Mouse (Mus musculus): Measurements from ENCODE around the gene Nmnat3. TPM values are rescaled to one million over a fixed set of nuclear protein-coding genes. Genes with fewer than 3 reads are reported as not detected.

Gene Nmnat3
- polyA plus RNA-seq, 1 experiment = 54.8 TPM

- Histone ChIP-seq H3K4me3 (ENCODE audit: control insufficient read depth, low read depth, low read length) (no peak overlapping the region), H3K27me3 (ENCODE audit: control insufficient read depth, insufficient read depth, low read length) (no peaks in the 10 kb centered on the region), H3K27ac (ENCODE audit: control insufficient read depth, insufficient read depth, low read depth, low read length) (no peak overlapping the region), H3K4me1 (ENCODE audit: control insufficient read depth, insufficient read depth, low read length) (peaks cover 4% of the 10 kb centered on the region; the same call in 1 of the 2 replicates), H3K36me3 (ENCODE audit: control insufficient read depth, insufficient read depth, low read length) (no peaks in the 10 kb centered on the region)
- TF ChIP-seq CTCF (IDR thresholded peaks at IDR 0.05; ENCODE audit: control insufficient read depth, insufficient read depth, insufficient replicate concordance, low read depth, low read length) (no peak), POLR2A (IDR thresholded peaks at IDR 0.05; ENCODE audit: control insufficient read depth, low read depth, low read length) (no peak)
Measured at GRCm38 (mm10) chr9:98366075-98366474, 78.8 kb downstream of the Nmnat3 start.

- Histone ChIP-seq H3K4me3 (ENCODE audit: control insufficient read depth, low read depth, low read length) (no peak overlapping the region), H3K36me3 (ENCODE audit: control insufficient read depth, insufficient read depth, low read length) (no peaks in the 10 kb centered on the region), H3K4me1 (ENCODE audit: control insufficient read depth, insufficient read depth, low read length) (peaks cover 4% of the 10 kb centered on the region; the same call in 1 of the 2 replicates), H3K27ac (ENCODE audit: control insufficient read depth, insufficient read depth, low read depth, low read length) (no peak overlapping the region), H3K27me3 (ENCODE audit: control insufficient read depth, insufficient read depth, low read length) (no peaks in the 10 kb centered on the region)
- TF ChIP-seq POLR2A (IDR thresholded peaks at IDR 0.05; ENCODE audit: control insufficient read depth, low read depth, low read length) = no peak
- TF ChIP-seq CTCF (IDR thresholded peaks at IDR 0.05; ENCODE audit: control insufficient read depth, insufficient read depth, insufficient replicate concordance, low read depth, low read length) = no peak
Measured at GRCm38 (mm10) chr9:98367333-98367962, 80.2 kb downstream of the Nmnat3 start.

DNA sequence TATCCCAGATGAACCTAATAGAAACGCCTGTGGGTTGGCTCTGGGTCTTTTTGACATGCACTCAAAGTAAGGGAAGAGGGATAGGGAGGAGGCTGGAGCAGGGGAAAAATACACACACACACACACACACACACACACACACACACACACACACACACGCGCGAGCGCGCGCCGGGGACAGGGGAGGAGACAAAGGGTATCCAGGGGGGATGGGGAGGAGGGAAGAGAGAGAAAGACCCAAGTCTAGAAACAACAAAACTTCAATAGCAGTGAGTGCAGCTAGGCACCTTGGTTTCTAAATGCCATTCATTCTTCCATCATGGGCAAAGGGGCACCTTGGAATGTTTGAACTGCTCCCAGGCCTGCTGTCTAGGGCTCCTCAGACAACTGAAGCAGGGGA is 82.5 kb downstream of the Nmnat3 start:
- Histone ChIP-seq H3K4me1 (ENCODE audit: control insufficient read depth, insufficient read depth, low read length) (peaks cover 4% of the 10 kb centered on the region; the same call in 1 of the 2 replicates), H3K27me3 (ENCODE audit: control insufficient read depth, insufficient read depth, low read length) (no peaks in the 10 kb centered on the region), H3K36me3 (ENCODE audit: control insufficient read depth, insufficient read depth, low read length) (no peaks in the 10 kb centered on the region), H3K27ac (ENCODE audit: control insufficient read depth, insufficient read depth, low read depth, low read length) (no peak overlapping the region), H3K4me3 (ENCODE audit: control insufficient read depth, low read depth, low read length) (no peak overlapping the region)
- TF ChIP-seq CTCF (IDR thresholded peaks at IDR 0.05; ENCODE audit: control insufficient read depth, insufficient read depth, insufficient replicate concordance, low read depth, low read length) (no peak), POLR2A (IDR thresholded peaks at IDR 0.05; ENCODE audit: control insufficient read depth, low read depth, low read length) (no peak)

GRCm38 (mm10) chr9:98373358-98373757 is 86.1 kb downstream of the Nmnat3 start:
- H3K36me3 ChIP-seq (ENCODE audit: control insufficient read depth, insufficient read depth, low read length) = no peaks in the 10 kb centered on the region
- no peaks in the 10 kb centered on the region for H3K27me3 ChIP-seq (ENCODE audit: control insufficient read depth, insufficient read depth, low read length)
- H3K27ac ChIP-seq (ENCODE audit: control insufficient read depth, insufficient read depth, low read depth, low read length) = no peak overlapping the region
- H3K4me3 ChIP-seq (ENCODE audit: control insufficient read depth, low read depth, low read length) = no peak overlapping the region
- TF ChIP-seq CTCF (IDR thresholded peaks at IDR 0.05; ENCODE audit: control insufficient read depth, insufficient read depth, insufficient replicate concordance, low read depth, low read length) (peak; percentile 58; the same call in 1 of the 2 replicates), POLR2A (IDR thresholded peaks at IDR 0.05; ENCODE audit: control insufficient read depth, low read depth, low read length) (no peak)
- peaks cover 4% of the 10 kb centered on the region; the same call in 1 of the 2 replicates for H3K4me1 ChIP-seq (ENCODE audit: control insufficient read depth, insufficient read depth, low read length)

DNA sequence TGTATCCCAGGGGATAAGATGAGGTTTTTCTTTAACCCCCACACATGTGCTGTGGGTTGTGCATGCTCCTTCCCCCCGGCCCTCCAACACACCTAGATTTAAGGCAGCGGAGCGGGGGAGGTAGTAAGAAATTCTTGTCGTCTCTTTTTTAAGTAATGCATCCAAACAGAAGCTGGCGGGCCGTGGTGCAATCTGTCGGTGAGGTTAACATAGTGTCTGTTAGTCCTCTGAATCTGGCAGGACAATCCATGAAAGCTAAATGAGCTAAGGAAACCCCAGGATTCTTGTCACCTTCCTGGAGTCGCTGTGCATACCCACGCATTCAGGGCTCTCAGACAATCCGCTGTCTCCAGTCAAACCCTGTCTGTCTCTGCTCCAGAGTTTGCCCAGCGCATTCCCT is 87.7 kb downstream of the Nmnat3 start:
- H3K27me3 ChIP-seq (ENCODE audit: control insufficient read depth, insufficient read depth, low read length) = no peaks in the 10 kb centered on the region
- no peak for TF ChIP-seq CTCF (IDR thresholded peaks at IDR 0.05; ENCODE audit: control insufficient read depth, insufficient read depth, insufficient replicate concordance, low read depth, low read length)
- TF ChIP-seq POLR2A (IDR thresholded peaks at IDR 0.05; ENCODE audit: control insufficient read depth, low read depth, low read length) = no peak
- peaks cover 4% of the 10 kb centered on the region; the same call in 1 of the 2 replicates for H3K4me1 ChIP-seq (ENCODE audit: control insufficient read depth, insufficient read depth, low read length)
- no peaks in the 10 kb centered on the region for H3K36me3 ChIP-seq (ENCODE audit: control insufficient read depth, insufficient read depth, low read length)
- H3K27ac ChIP-seq (ENCODE audit: control insufficient read depth, insufficient read depth, low read depth, low read length) = no peak overlapping the region
- H3K4me3 ChIP-seq (ENCODE audit: control insufficient read depth, low read depth, low read length) = no peak overlapping the region

DNA sequence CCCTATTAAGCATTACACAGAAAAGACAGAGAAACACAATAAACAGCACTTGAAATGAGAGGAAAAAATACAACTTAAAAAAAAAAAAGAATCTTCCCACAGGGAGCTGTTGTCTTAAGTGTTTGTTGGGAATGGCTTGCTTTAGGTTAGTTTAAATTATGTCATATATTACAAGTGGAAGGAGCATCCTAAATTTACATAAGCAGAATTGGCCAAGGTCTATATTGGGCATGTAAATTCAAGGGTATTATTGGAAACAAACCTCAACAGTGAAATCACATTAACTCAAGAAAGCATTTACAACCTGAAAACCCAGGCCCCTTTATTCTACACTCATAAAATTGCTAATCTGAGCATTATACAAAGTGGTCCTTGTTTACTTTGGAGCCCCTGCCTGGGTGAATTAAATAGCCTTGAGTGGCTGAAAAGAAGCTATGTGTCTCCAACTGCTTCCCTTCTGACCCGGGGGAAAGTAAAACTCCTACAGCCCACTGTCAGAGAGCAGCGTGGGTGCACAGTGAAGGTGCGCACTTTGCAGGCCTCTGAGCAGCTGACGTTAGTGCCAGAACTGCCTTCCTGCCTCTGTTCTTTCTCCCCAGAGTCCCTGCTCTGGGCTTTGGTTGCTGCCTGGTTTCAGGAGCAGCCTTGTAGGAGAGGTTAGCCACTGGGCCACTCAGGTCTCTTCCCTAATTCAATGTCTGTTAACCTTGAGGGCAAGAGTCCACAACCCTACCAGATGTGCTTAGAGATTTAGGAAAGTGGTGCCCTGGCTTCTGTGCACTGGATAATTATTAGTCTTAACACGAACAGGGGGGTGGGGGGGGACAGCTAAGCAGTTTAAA is 88.3 kb downstream of the Nmnat3 start:
- TF ChIP-seq CTCF (IDR thresholded peaks at IDR 0.05; ENCODE audit: control insufficient read depth, insufficient read depth, insufficient replicate concordance, low read depth, low read length) (no peak), POLR2A (IDR thresholded peaks at IDR 0.05; ENCODE audit: control insufficient read depth, low read depth, low read length) (no peak)
- Histone ChIP-seq H3K4me1 (ENCODE audit: control insufficient read depth, insufficient read depth, low read length) (peaks cover 4% of the 10 kb centered on the region; the same call in 1 of the 2 replicates), H3K4me3 (ENCODE audit: control insufficient read depth, low read depth, low read length) (no peak overlapping the region), H3K36me3 (ENCODE audit: control insufficient read depth, insufficient read depth, low read length) (no peaks in the 10 kb centered on the region), H3K27ac (ENCODE audit: control insufficient read depth, insufficient read depth, low read depth, low read length) (no peak overlapping the region), H3K27me3 (ENCODE audit: control insufficient read depth, insufficient read depth, low read length) (no peaks in the 10 kb centered on the region)

- no peaks in the 10 kb centered on the region for H3K4me1 ChIP-seq (ENCODE audit: control insufficient read depth, insufficient read depth, low read length)
- H3K27ac ChIP-seq (ENCODE audit: control insufficient read depth, insufficient read depth, low read depth, low read length) = no peak overlapping the region
- TF ChIP-seq CTCF (IDR thresholded peaks at IDR 0.05; ENCODE audit: control insufficient read depth, insufficient read depth, insufficient replicate concordance, low read depth, low read length) = no peak
- TF ChIP-seq POLR2A (IDR thresholded peaks at IDR 0.05; ENCODE audit: control insufficient read depth, low read depth, low read length) = no peak
- H3K27me3 ChIP-seq (ENCODE audit: control insufficient read depth, insufficient read depth, low read length) = no peaks in the 10 kb centered on the region
- H3K36me3 ChIP-seq (ENCODE audit: control insufficient read depth, insufficient read depth, low read length) = no peaks in the 10 kb centered on the region
- H3K4me3 ChIP-seq (ENCODE audit: control insufficient read depth, low read depth, low read length) = no peak overlapping the region
Measured at GRCm38 (mm10) chr9:98379736-98380135, 92.5 kb downstream of the Nmnat3 start.

All from testis, adult 2 months (tissue).